Mouse (Mus musculus) cerebellum, adult 18-20 months (tissue): ENCODE data around the gene Vmn2r110.

Experiments
- DNase-seq, 2 experiments: peaks; one replicate each; pipeline ENCODE4 v3.0.0; 2021

The Vmn2r110 gene

GRCm38 (mm10) chr17:20596323-20596722, at the start of gene Vmn2r110:
Gene Vmn2r110 (minus strand): TSS chr17:20596423.
- DNase-seq: no peak

DNA sequence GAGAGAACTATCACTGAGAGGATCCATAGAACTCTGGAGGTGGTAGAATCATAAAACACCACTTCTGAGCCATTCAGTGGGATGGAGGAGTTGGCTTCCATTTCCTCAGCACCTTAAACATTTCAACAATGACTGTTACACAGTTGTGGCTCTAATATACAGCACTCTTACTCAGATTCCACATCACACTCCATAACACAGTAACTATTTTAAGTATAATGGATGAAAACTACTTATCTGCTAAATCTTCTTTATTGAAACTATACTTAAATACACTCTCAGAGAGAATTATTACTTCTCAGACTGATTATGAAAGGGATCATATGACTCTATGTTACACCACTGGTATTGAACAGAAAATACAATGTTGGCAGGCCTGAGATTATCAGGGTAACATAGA, 28.6 kb upstream of the Vmn2r110 start, which contains the start of gene Fpr-rs3:
Gene Fpr-rs3, minus strand, starts transcription at position 101 of the 400 bp plus-strand sequence.
- DNase-seq: no peak

DNA sequence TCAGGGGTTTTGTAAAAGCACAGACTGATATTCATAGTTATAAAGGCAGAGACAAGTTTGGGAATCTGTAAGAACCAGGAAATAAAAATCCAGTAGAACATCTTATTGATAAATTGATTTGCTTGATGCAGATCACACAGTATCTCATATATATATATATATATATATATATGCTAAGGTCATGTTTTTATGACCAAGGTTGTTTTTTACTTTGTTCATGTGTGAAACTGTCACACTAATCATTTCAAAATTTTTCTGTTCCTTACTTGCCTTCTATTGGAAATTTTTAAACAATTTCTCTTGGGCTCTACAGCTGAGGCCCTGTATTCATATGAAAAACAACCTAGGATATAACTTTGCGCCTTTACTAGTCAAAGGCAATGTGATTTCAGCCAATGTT, 31.6 kb downstream of the Vmn2r110 start, which contains the start of gene Vmn2r109:
Gene Vmn2r109, minus strand, starts transcription at position 101 of the 400 bp plus-strand sequence.
- DNase-seq: no peak
